Mouse (Mus musculus): ENCODE results near the gene Rpp30. TPM values are rescaled to one million over a fixed set of nuclear protein-coding genes. Genes with fewer than 3 reads are reported as not detected.

Gene Rpp30
- total and polyA plus RNA-seq, 2 experiments from 2014 or later: 19.0 to 71.5 TPM

DNA sequence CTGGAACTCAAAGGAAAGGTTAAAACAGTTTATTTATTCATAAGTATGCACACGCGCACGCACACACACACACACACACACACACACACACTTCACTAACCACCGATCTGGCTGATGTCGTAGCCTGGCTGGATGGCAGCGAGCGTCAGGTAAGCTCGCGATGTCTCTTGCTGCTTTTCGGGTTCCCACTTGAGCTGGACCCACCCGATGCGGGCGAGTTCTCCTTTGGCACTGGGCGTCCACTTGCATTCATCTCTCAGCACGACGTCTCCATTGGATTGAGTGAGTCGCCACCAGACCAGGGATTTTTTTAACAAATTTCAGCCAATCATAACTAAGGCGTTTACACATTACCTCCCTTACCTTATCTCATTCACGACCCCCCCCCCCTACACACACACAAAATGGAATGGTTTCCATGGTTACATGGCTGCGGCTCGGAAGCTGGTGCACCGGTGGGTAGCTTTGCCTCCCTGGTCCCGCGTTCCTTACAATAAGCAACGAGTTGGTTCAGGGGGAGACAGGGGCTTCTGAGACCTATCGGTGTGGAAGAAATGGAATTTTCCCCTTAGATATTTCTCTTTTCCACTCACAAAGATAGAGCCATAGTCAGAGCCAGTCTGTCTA is 25.9 kb downstream of the Rpp30 start:
- 53% methylated on average over 26 of the region's 26 CpGs for WGBS
- Histone ChIP-seq H3K27me3 (ENCODE audit: insufficient read depth, low read length) (no peaks in the 10 kb centered on the region), H3K9ac (replicated peaks; ENCODE audit: low read length, poor library complexity, severe bottlenecking) (no peak overlapping the region), H3K4me3 (ENCODE audit: low read depth, low read length) (peak overlapping the region; percentile 26; the same call in 1 of the 2 replicates), H3K27ac (ENCODE audit: low read depth, low read length) (no peak overlapping the region), H3K9me3 (ENCODE audit: low read length) (no peaks in the 10 kb centered on the region), H3K36me3 (ENCODE audit: insufficient read depth, low read length) (0 out of 2 replicates have a peak, but pooled peaks cover 5% of the 10 kb centered on the region), H3K4me2 (ENCODE audit: low read depth, low read length, poor library complexity, severe bottlenecking) (peak overlapping the region; percentile 35), H3K4me1 (ENCODE audit: insufficient read depth, low read length) (no peaks in the 10 kb centered on the region)
- peak; percentile 26 for DNase-seq (ENCODE audit: low spot score)
- no peak for TF ChIP-seq CTCF (IDR thresholded peaks at IDR 0.05)
- peak; percentile 79 for ATAC-seq (ENCODE audit: low FRiP score)

DNA sequence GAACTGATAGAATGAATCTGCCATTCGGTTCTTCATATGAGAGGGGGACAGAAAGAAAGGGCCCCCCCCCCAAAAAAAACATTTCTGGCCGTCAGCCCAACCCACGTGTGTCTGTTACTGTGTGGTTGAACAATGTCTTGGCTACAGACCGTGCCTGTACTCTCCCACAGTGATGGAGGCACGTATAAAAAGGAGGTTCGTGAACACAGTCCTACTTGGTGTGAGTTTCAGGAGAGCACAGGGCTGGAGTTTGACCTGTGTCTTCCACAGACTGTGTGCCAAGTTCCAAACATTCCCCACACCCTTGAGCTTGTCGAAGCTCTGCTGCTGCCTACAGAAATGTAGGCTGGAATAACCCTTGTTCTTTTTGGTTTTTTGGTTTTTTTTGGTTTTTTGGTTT is 26.9 kb downstream of the Rpp30 start:
- TF ChIP-seq CTCF (IDR thresholded peaks at IDR 0.05): no peak
- H3K4me3 ChIP-seq (ENCODE audit: low read depth, low read length): no peak overlapping the region
- no peaks in the 10 kb centered on the region for H3K27me3 ChIP-seq (ENCODE audit: insufficient read depth, low read length)
- no peaks in the 10 kb centered on the region for H3K4me1 ChIP-seq (ENCODE audit: insufficient read depth, low read length)
- no peak overlapping the region for H3K27ac ChIP-seq (ENCODE audit: low read depth, low read length)
- WGBS: 56% methylated on average over 7 of the region's 7 CpGs
- DNase-seq (ENCODE audit: low spot score): no peak
- H3K9me3 ChIP-seq (ENCODE audit: low read length): no peaks in the 10 kb centered on the region
- no peak overlapping the region for H3K4me2 ChIP-seq (ENCODE audit: low read depth, low read length, poor library complexity, severe bottlenecking)
- no peak for ATAC-seq (ENCODE audit: low FRiP score)
- no peak overlapping the region for H3K9ac ChIP-seq (replicated peaks; ENCODE audit: low read length, poor library complexity, severe bottlenecking)
- 0 out of 2 replicates have a peak, but pooled peaks cover 3% of the 10 kb centered on the region for H3K36me3 ChIP-seq (ENCODE audit: insufficient read depth, low read length)

DNA sequence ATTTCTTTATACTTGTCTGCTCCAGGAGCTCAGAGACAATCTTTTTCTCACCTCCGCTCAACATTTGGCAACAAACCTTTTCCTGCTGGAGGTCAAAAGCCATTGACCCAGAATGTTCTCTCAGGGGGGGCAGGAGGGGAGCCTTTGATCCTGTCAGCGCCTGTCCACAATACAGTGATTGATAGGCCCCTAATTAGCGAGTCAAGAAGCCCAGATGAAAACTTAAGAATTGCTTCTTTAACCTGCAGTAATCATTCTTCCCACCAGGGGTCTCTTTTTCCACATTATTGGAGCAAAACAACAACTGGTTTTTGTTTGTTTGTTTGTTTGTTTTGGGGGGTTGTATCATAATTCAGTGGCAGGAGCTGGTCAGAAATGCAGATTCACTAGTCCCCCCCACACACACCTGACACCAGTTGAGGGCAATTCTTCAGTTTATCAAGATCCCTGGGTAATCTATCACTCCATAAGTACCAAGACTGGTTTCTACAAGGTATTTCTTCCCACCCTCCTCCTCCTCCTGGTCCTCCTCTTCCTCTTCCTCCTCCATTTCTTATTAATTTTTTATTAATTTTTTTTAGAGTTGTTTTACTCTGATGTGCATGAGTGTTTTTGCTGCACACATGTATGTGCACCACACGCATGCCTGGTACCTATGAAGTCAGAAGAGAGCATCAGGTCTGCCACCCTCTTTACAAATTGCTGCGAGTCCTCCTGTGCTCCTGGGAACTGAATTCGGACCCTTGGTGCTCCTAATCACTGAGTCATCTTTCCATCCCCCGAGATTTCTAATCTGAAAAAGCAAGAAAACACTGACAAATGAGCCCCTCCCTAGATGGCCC is 27.8 kb downstream of the Rpp30 start:
- H3K9ac ChIP-seq (replicated peaks; ENCODE audit: low read length, poor library complexity, severe bottlenecking): no peak overlapping the region
- peak; percentile 81 for TF ChIP-seq CTCF (IDR thresholded peaks at IDR 0.05)
- no peaks in the 10 kb centered on the region for H3K9me3 ChIP-seq (ENCODE audit: low read length)
- H3K4me3 ChIP-seq (ENCODE audit: low read depth, low read length): no peak overlapping the region
- no peaks in the 10 kb centered on the region for H3K4me1 ChIP-seq (ENCODE audit: insufficient read depth, low read length)
- DNase-seq (ENCODE audit: low spot score) (peak; percentile 60), ATAC-seq (ENCODE audit: low FRiP score) (no peak)
- H3K36me3 ChIP-seq (ENCODE audit: insufficient read depth, low read length): no peaks in the 10 kb centered on the region
- no peak overlapping the region for H3K27ac ChIP-seq (ENCODE audit: low read depth, low read length)
- WGBS: 35% methylated on average over 7 of the region's 7 CpGs
- H3K27me3 ChIP-seq (ENCODE audit: insufficient read depth, low read length): no peaks in the 10 kb centered on the region
- H3K4me2 ChIP-seq (ENCODE audit: low read depth, low read length, poor library complexity, severe bottlenecking): 0 out of 2 replicates have a peak overlapping the region, but pooled peaks have one; percentile 33

DNA sequence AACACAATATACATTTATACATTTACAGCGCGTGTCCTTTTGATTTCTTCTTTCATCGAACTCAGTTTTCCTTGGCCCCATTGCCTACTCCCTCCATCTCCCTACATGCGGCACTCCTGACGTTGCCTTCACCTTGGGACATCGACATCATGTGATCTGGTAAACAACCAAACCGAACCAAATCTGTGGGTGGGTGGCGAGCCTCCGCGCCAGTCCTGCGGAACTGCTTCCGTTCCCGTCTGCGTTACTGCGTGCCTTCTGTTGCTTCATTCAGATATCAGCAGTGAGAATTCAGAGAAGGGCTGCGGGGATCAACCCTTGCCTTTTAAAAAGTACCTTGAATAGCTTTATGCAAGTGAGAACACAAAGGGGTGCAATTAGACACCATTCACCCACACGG is 28.5 kb downstream of the Rpp30 start:
- Histone ChIP-seq H3K9ac (replicated peaks; ENCODE audit: low read length, poor library complexity, severe bottlenecking) (no peak overlapping the region), H3K4me2 (ENCODE audit: low read depth, low read length, poor library complexity, severe bottlenecking) (peak overlapping the region; percentile 33; the same call in 1 of the 2 replicates), H3K9me3 (ENCODE audit: low read length) (no peaks in the 10 kb centered on the region), H3K4me3 (ENCODE audit: low read depth, low read length) (no peak overlapping the region), H3K36me3 (ENCODE audit: insufficient read depth, low read length) (no peaks in the 10 kb centered on the region), H3K4me1 (ENCODE audit: insufficient read depth, low read length) (no peaks in the 10 kb centered on the region), H3K27me3 (ENCODE audit: insufficient read depth, low read length) (no peaks in the 10 kb centered on the region), H3K27ac (ENCODE audit: low read depth, low read length) (no peak overlapping the region)
- WGBS: 63% methylated on average over 17 of the region's 17 CpGs
- no peak for TF ChIP-seq CTCF (IDR thresholded peaks at IDR 0.05)
- DNase-seq (ENCODE audit: low spot score) (no peak), ATAC-seq (ENCODE audit: low FRiP score) (no peak)

DNA sequence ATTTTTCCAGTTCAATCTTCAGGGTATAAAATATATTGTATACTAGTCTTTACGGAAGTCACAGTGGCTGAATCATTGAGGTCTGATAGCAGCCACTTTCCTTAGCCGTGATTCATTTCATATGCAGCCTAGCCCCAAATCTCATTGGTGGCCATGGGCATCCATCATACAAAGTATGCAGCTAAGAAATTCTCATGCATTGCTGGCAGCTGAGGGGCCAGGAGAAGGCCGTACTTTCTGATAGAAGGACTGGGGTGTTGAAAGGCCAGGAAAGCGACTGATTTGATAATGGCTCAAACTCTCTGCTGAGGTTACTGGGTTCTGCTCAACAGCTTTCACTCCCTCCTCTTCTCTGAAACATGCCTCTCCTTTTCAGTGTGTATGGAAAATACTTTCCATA is 32.7 kb downstream of the Rpp30 start:
- Histone ChIP-seq H3K36me3 (ENCODE audit: insufficient read depth, low read length) (no peaks in the 10 kb centered on the region), H3K4me2 (ENCODE audit: low read depth, low read length, poor library complexity, severe bottlenecking) (no peak overlapping the region), H3K4me3 (ENCODE audit: low read depth, low read length) (no peak overlapping the region), H3K27me3 (ENCODE audit: insufficient read depth, low read length) (no peaks in the 10 kb centered on the region), H3K9ac (replicated peaks; ENCODE audit: low read length, poor library complexity, severe bottlenecking) (no peak overlapping the region), H3K4me1 (ENCODE audit: insufficient read depth, low read length) (no peaks in the 10 kb centered on the region), H3K9me3 (ENCODE audit: low read length) (no peaks in the 10 kb centered on the region), H3K27ac (ENCODE audit: low read depth, low read length) (no peak overlapping the region)
- TF ChIP-seq CTCF (IDR thresholded peaks at IDR 0.05): no peak
- 95% methylated on average over 4 of the region's 4 CpGs for WGBS
- DNase-seq (ENCODE audit: low spot score): no peak
- ATAC-seq (ENCODE audit: low FRiP score): no peak

DNA sequence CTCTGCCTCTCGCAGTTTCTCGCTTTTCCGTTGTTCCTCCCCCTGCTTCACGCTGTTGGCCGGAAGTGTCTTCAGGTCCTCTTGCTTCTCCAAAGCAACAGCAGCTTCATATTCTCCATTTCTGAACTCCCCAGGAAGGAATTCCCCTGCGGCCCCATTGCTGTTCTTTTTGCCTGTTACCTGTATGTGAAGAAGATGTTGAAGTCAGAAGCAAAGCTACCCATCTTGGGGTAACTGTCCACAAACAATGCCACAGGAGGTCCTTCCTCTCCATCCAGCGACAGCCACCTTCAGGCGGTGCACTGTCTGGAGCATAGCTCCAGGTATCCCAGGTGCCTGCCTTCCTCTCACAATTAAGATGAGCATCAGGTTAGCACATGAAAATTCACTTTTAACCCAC is 35.7 kb downstream of the Rpp30 start:
- H3K4me3 ChIP-seq (ENCODE audit: low read depth, low read length): no peak overlapping the region
- no peak overlapping the region for H3K4me2 ChIP-seq (ENCODE audit: low read depth, low read length, poor library complexity, severe bottlenecking)
- DNase-seq (ENCODE audit: low spot score) (no peak), ATAC-seq (ENCODE audit: low FRiP score) (no peak)
- no peaks in the 10 kb centered on the region for H3K4me1 ChIP-seq (ENCODE audit: insufficient read depth, low read length)
- no peak overlapping the region for H3K9ac ChIP-seq (replicated peaks; ENCODE audit: low read length, poor library complexity, severe bottlenecking)
- H3K27me3 ChIP-seq (ENCODE audit: insufficient read depth, low read length): no peaks in the 10 kb centered on the region
- TF ChIP-seq CTCF (IDR thresholded peaks at IDR 0.05): no peak
- H3K9me3 ChIP-seq (ENCODE audit: low read length): no peaks in the 10 kb centered on the region
- no peak overlapping the region for H3K27ac ChIP-seq (ENCODE audit: low read depth, low read length)
- WGBS: 89% methylated on average over 8 of the region's 8 CpGs
- no peaks in the 10 kb centered on the region for H3K36me3 ChIP-seq (ENCODE audit: insufficient read depth, low read length)

Data from midbrain, postnatal 0 days (tissue).